Mouse (Mus musculus): Measurements from ENCODE around the gene Tgfbi.

DNA sequence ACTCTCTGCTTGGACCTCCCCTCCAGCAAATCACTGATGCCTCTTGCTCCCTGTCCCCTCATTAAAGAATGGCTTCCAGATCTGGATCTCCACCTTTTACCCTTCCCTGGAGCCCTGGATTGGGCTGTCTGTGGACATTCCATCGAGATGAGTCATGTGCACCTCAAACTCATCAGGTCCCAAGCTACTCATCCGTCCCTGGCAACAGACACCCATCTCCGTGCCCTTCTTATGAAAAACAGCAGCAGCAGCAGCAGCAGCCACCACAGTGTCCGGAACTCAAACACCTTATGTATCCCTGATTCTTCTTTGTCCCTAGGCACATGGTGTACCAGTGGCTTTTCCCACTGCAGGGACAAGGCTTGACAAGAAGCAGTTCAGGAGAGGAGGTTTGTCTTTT, 1.5 kb upstream of the Tgfbi start:
- TF ChIP-seq POLR2A (IDR thresholded peaks at IDR 0.05; ENCODE audit: control insufficient read depth, extremely low read depth, insufficient read depth, low read length, poor library complexity) (no peak), CTCF (IDR thresholded peaks at IDR 0.05; ENCODE audit: borderline replicate concordance, control insufficient read depth, extremely low read depth, insufficient read depth, low read length, poor library complexity) (no peak)
